Mouse (Mus musculus) embryonic facial prominence, embryonic 13.5 days (tissue): ENCODE measurements around the gene Vwa2. TPM values are rescaled to one million over a fixed set of nuclear protein-coding genes. Genes with fewer than 3 reads are reported as not detected.

Experiments used
- ATAC-seq: fragments of 200-750 bp; cut with Nextera tagmentation; 2 replicates; pipeline ENCODE4 v1.8.0; 2017; ENCODE audit warnings: low read depth; ENCODE audit not compliant: insufficient number of reproducible peaks, insufficient read depth, low FRiP score, low TSS enrichment
- H3K27ac ChIP-seq: fragments of 300-500 bp; sonication (generic); 2 replicates; pipeline ENCODE4 v1.5.1; 2015; ENCODE audit warnings: moderate library complexity, mild to moderate bottlenecking, inconsistent platforms
- H3K27me3 ChIP-seq: fragments of 300-500 bp; sonication (generic); 2 replicates; pipeline ENCODE4 v1.6.1; 2015; ENCODE audit warnings: mild to moderate bottlenecking, inconsistent platforms
- H3K36me3 ChIP-seq: fragments of 300-500 bp; sonication (generic); 2 replicates; pipeline ENCODE4 v1.6.1; 2015; ENCODE audit warnings: mild to moderate bottlenecking, inconsistent platforms
- H3K4me1 ChIP-seq: fragments of 300-500 bp; sonication (generic); 2 replicates; pipeline ENCODE4 v1.6.1; 2015; ENCODE audit warnings: inconsistent platforms
- H3K4me2 ChIP-seq: fragments of 300-500 bp; sonication (generic); 2 replicates; pipeline ENCODE4 v1.6.1; 2015; ENCODE audit warnings: moderate library complexity, mild to moderate bottlenecking, inconsistent platforms
- H3K4me3 ChIP-seq: fragments of 300-500 bp; sonication (generic); 2 replicates; pipeline ENCODE4 v1.5.1; 2015; ENCODE audit warnings: mild to moderate bottlenecking, inconsistent platforms
- H3K9ac ChIP-seq: fragments of 300-500 bp; sonication (generic); 2 replicates; pipeline ENCODE4 v1.6.1; 2015; ENCODE audit warnings: mild to moderate bottlenecking, inconsistent platforms
- H3K9me3 ChIP-seq: fragments of 300-500 bp; sonication (generic); 2 replicates; pipeline ENCODE4 v1.6.1; 2016; ENCODE audit warnings: inconsistent platforms
- WGBS: fragments of 180-500 bp; shearing (Covaris S2); methylation state at CpG from one replicate; pipeline ENCODE4 v1.1.7; 2015; ENCODE audit warnings: mixed read lengths; 5-methylcytosine and 5-hydroxymethylcytosine counted together
- polyA plus RNA-seq: library from polyadenylated mRNA; unstranded; fragments of >200 nt; fragmentation: Nextera tagmentation; extraction: Ambion mirVana; gene quantifications from 2 replicates; pipeline ENCODE4 v1.2.1, GENCODE M21; 2015

The Vwa2 gene
- 7.5 and 8.0 TPM in 2 replicates for polyA plus RNA-seq

- Histone ChIP-seq H3K4me1 (peaks cover 42% of the 10 kb centered on the region), H3K4me3 (peak within 1 kb of the TSS; percentile 56), H3K9me3 (no peaks in the 10 kb centered on the region), H3K4me2 (peak within 1 kb of the TSS; percentile 97), H3K27ac (no peak within 1 kb of the TSS), H3K36me3 (no peaks in the 10 kb centered on the region), H3K27me3 (peaks cover 63% of the 10 kb centered on the region), H3K9ac (peak within 1 kb of the TSS; percentile 72)
- 2% methylated on average over 66 of the region's 71 CpGs for WGBS
- 0 out of 2 replicates have a peak, but pooled peaks have one; percentile 15 for ATAC-seq
Measured at GRCm38 (mm10) chr19:56873816-56874600, at the start of gene Vwa2. TSS of gene Vwa2 (plus strand) at chr19:56874249.

- 59% methylated on average over 44 of the region's 44 CpGs for WGBS
- H3K4me3 ChIP-seq, result no peak within 1 kb of the TSS
Measured at GRCm38 (mm10) chr19:56826047-56826631, 47.9 kb upstream of the Vwa2 start, which contains the start of gene Tdrd1. TSS of gene Tdrd1 (plus strand) at chr19:56826209.

GRCm38 (mm10) chr19:56828305-56828704, 45.7 kb upstream of the Vwa2 start:
- H3K27ac ChIP-seq, result no peak overlapping the region
- 69% methylated on average over 11 of the region's 11 CpGs for WGBS
- ATAC-seq, result no peak
- H3K36me3 ChIP-seq, result no peaks in the 10 kb centered on the region
- H3K9ac ChIP-seq, result no peak overlapping the region
- H3K4me3 ChIP-seq, result no peak overlapping the region
- no peak overlapping the region for H3K4me2 ChIP-seq
- no peaks in the 10 kb centered on the region for H3K9me3 ChIP-seq
- no peaks in the 10 kb centered on the region for H3K27me3 ChIP-seq
- no peaks in the 10 kb centered on the region for H3K4me1 ChIP-seq

More at GRCm38 (mm10) chr19:56826047-56826631, 47.9 kb upstream of the Vwa2 start, which contains the start of gene Tdrd1:
- Histone ChIP-seq H3K4me2 (peak within 1 kb of the TSS; percentile 40), H3K9me3 (no peaks in the 10 kb centered on the region), H3K27ac (no peak within 1 kb of the TSS), H3K9ac (no peak within 1 kb of the TSS), H3K4me1 (0 out of 2 replicates have a peak, but pooled peaks cover 2% of the 10 kb centered on the region), H3K27me3 (no peaks in the 10 kb centered on the region), H3K36me3 (no peaks in the 10 kb centered on the region)
- ATAC-seq, result no peak

- no peak overlapping the region for H3K4me3 ChIP-seq
- no peaks in the 10 kb centered on the region for H3K4me1 ChIP-seq
- no peak for ATAC-seq
- H3K4me2 ChIP-seq, result no peak overlapping the region
- H3K9me3 ChIP-seq, result no peaks in the 10 kb centered on the region
- H3K27ac ChIP-seq, result no peak overlapping the region
- 84% methylated on average over 9 of the region's 9 CpGs for WGBS
- no peak overlapping the region for H3K9ac ChIP-seq
- H3K36me3 ChIP-seq, result no peaks in the 10 kb centered on the region
- no peaks in the 10 kb centered on the region for H3K27me3 ChIP-seq
Measured at GRCm38 (mm10) chr19:56829267-56829666, 44.8 kb upstream of the Vwa2 start.

- ATAC-seq, result no peak
- Histone ChIP-seq H3K9me3 (no peaks in the 10 kb centered on the region), H3K4me1 (no peaks in the 10 kb centered on the region), H3K27ac (no peak overlapping the region), H3K4me3 (no peak overlapping the region), H3K4me2 (no peak overlapping the region), H3K9ac (no peak overlapping the region), H3K27me3 (no peaks in the 10 kb centered on the region), H3K36me3 (no peaks in the 10 kb centered on the region)
- WGBS, result 76% methylated on average over 4 of the region's 4 CpGs
Measured at GRCm38 (mm10) chr19:56830163-56830562, 43.9 kb upstream of the Vwa2 start.

GRCm38 (mm10) chr19:56835340-56835739, 38.7 kb upstream of the Vwa2 start:
- ATAC-seq, result no peak
- 47% methylated on average over 9 of the region's 9 CpGs for WGBS
- no peaks in the 10 kb centered on the region for H3K9me3 ChIP-seq
- H3K4me2 ChIP-seq, result no peak overlapping the region
- no peak overlapping the region for H3K27ac ChIP-seq
- no peaks in the 10 kb centered on the region for H3K27me3 ChIP-seq
- no peak overlapping the region for H3K9ac ChIP-seq
- H3K4me3 ChIP-seq, result no peak overlapping the region
- H3K36me3 ChIP-seq, result no peaks in the 10 kb centered on the region
- peaks cover 15% of the 10 kb centered on the region for H3K4me1 ChIP-seq

GRCm38 (mm10) chr19:56838942-56839706, 34.9 kb upstream of the Vwa2 start:
- H3K4me3 ChIP-seq, result no peak overlapping the region
- no peak overlapping the region for H3K4me2 ChIP-seq
- H3K27ac ChIP-seq, result no peak overlapping the region
- H3K27me3 ChIP-seq, result no peaks in the 10 kb centered on the region
- WGBS, result 63% methylated on average over 17 of the region's 17 CpGs
- H3K9me3 ChIP-seq, result no peaks in the 10 kb centered on the region
- ATAC-seq, result no peak
- H3K4me1 ChIP-seq, result peaks cover 15% of the 10 kb centered on the region
- no peaks in the 10 kb centered on the region for H3K36me3 ChIP-seq
- H3K9ac ChIP-seq, result no peak overlapping the region

GRCm38 (mm10) chr19:56842974-56843373, 31.1 kb upstream of the Vwa2 start:
- 73% methylated on average over 12 of the region's 12 CpGs for WGBS
- no peak for ATAC-seq

GRCm38 (mm10) chr19:56852590-56852989, 21.5 kb upstream of the Vwa2 start:
- no peak overlapping the region for H3K4me3 ChIP-seq
- no peak for ATAC-seq

More at GRCm38 (mm10) chr19:56842974-56843373, 31.1 kb upstream of the Vwa2 start:
- no peaks in the 10 kb centered on the region for H3K36me3 ChIP-seq
- no peaks in the 10 kb centered on the region for H3K27me3 ChIP-seq
- no peak overlapping the region for H3K9ac ChIP-seq
- no peak overlapping the region for H3K4me3 ChIP-seq
- H3K4me2 ChIP-seq, result no peak overlapping the region
- no peak overlapping the region for H3K27ac ChIP-seq
- 0 out of 2 replicates have a peak, but pooled peaks cover 9% of the 10 kb centered on the region for H3K9me3 ChIP-seq
- peaks cover 10% of the 10 kb centered on the region; the same call in 1 of the 2 replicates for H3K4me1 ChIP-seq

GRCm38 (mm10) chr19:56856455-56856854, 17.6 kb upstream of the Vwa2 start:
- Histone ChIP-seq H3K36me3 (no peaks in the 10 kb centered on the region), H3K27ac (no peak overlapping the region), H3K4me1 (peaks cover 20% of the 10 kb centered on the region), H3K4me3 (no peak overlapping the region), H3K27me3 (no peaks in the 10 kb centered on the region), H3K4me2 (no peak overlapping the region), H3K9ac (no peak overlapping the region), H3K9me3 (no peaks in the 10 kb centered on the region)
- ATAC-seq, result no peak
- 38% methylated on average over 5 of the region's 5 CpGs for WGBS

More at GRCm38 (mm10) chr19:56852590-56852989, 21.5 kb upstream of the Vwa2 start:
- Histone ChIP-seq H3K4me1 (peaks cover 10% of the 10 kb centered on the region; the same call in 1 of the 2 replicates), H3K36me3 (no peaks in the 10 kb centered on the region), H3K27ac (no peak overlapping the region), H3K4me2 (no peak overlapping the region), H3K9ac (no peak overlapping the region), H3K9me3 (no peaks in the 10 kb centered on the region), H3K27me3 (no peaks in the 10 kb centered on the region)

- H3K36me3 ChIP-seq, result no peaks in the 10 kb centered on the region
- H3K27me3 ChIP-seq, result peaks cover 16% of the 10 kb centered on the region
- 0 out of 2 replicates have a peak, but pooled peaks cover 7% of the 10 kb centered on the region for H3K4me1 ChIP-seq
- no peaks in the 10 kb centered on the region for H3K9me3 ChIP-seq
- H3K9ac ChIP-seq, result no peak overlapping the region
- ATAC-seq, result no peak
- no peak overlapping the region for H3K4me2 ChIP-seq
- H3K4me3 ChIP-seq, result no peak overlapping the region
- H3K27ac ChIP-seq, result no peak overlapping the region
- 54% methylated on average over 4 of the region's 4 CpGs for WGBS
Measured at GRCm38 (mm10) chr19:56867701-56868100, 6.3 kb upstream of the Vwa2 start.
